Mouse (Mus musculus) adrenal gland, postnatal 14 days (tissue): ENCODE results near the gene Narf. TPM values are rescaled to one million over a fixed set of nuclear protein-coding genes. Genes with fewer than 3 reads are reported as not detected.

Experiments used
- DNase-seq: peaks from one replicate; pipeline ENCODE4 v3.0.0; 2021; ENCODE audit warnings: mixed read lengths
- long read RNA-seq, 2 experiments: library from polyadenylated mRNA; stranded (forward); transcript quantifications; one replicate each; pipeline ENCODE4 v2.0.0; 2021
- total RNA-seq: library from RNA; stranded (reverse); gene quantifications from 2 replicates; pipeline ENCODE4 v1.2.3, GENCODE M21; 2021

Narf gene
- total RNA-seq: 29.9 and 36.5 TPM in 2 replicates
- long read RNA-seq, experiment 1, full-length matches to known transcripts: 39 of 52 reads
- long read RNA-seq, experiment 1, partial matches to known transcripts: 3 of 52 reads
- long read RNA-seq, experiment 1, other reads (novel, unspliced or antisense): 10 of 52 reads
- long read RNA-seq, experiment 2, full-length matches to known transcripts: 39 of 44 reads
- long read RNA-seq, experiment 2, partial matches to known transcripts: 0 of 44 reads
- long read RNA-seq, experiment 2, other reads (novel, unspliced or antisense): 5 of 44 reads

- peak; percentile 99 for DNase-seq
Measured at GRCm38 (mm10) chr11:121236564-121237344, at the start of gene Narf. Narf (plus strand) TSS chr11:121237253.

GRCm38 (mm10) chr11:121189681-121190080 lies 47.4 kb upstream of the Narf start:
- DNase-seq: peak; percentile 40

- DNase-seq: no peak
Measured at GRCm38 (mm10) chr11:121192742-121193141, 44.3 kb upstream of the Narf start.

GRCm38 (mm10) chr11:121193415-121193814 lies 43.6 kb upstream of the Narf start:
- DNase-seq: no peak

GRCm38 (mm10) chr11:121198622-121199021 lies 38.4 kb upstream of the Narf start:
- no peak for DNase-seq

GRCm38 (mm10) chr11:121199851-121200250 lies 37.2 kb upstream of the Narf start:
- no peak for DNase-seq

GRCm38 (mm10) chr11:121200781-121201180 lies 36.3 kb upstream of the Narf start:
- no peak for DNase-seq

- DNase-seq: peak; percentile 56
Measured at GRCm38 (mm10) chr11:121201436-121202198, 35.4 kb upstream of the Narf start.

GRCm38 (mm10) chr11:121203859-121204160 lies 33.2 kb upstream of the Narf start:
- no peak for DNase-seq

GRCm38 (mm10) chr11:121204161-121205006 lies 32.7 kb upstream of the Narf start, which contains the start of the genes Hexdc and Ogfod3:
Hexdc (plus strand) TSS chr11:121204433.
Ogfod3 (minus strand) TSS chr11:121204711.
- peak; percentile 98 for DNase-seq

- DNase-seq: no peak
Measured at GRCm38 (mm10) chr11:121216831-121217230, 20.2 kb upstream of the Narf start.

- DNase-seq: no peak
Measured at GRCm38 (mm10) chr11:121219776-121220175, 17.3 kb upstream of the Narf start.

GRCm38 (mm10) chr11:121220771-121221170 lies 16.3 kb upstream of the Narf start:
- DNase-seq: no peak

GRCm38 (mm10) chr11:121221321-121222010 lies 15.6 kb upstream of the Narf start:
- no peak for DNase-seq

- DNase-seq: no peak
Measured at GRCm38 (mm10) chr11:121228129-121229017, 8.7 kb upstream of the Narf start.

GRCm38 (mm10) chr11:121229018-121229439 lies 8.0 kb upstream of the Narf start, which contains the start of gene Cybc1:
Cybc1 (minus strand) TSS chr11:121229322.
- peak; percentile 83 for DNase-seq

- no peak for DNase-seq
Measured at GRCm38 (mm10) chr11:121231191-121231590, 5.9 kb upstream of the Narf start.

GRCm38 (mm10) chr11:121231628-121232291 lies 5.3 kb upstream of the Narf start:
- no peak for DNase-seq

- no peak for DNase-seq
Measured at GRCm38 (mm10) chr11:121232706-121233105, 4.3 kb upstream of the Narf start.
